Mouse (Mus musculus) gastrocnemius, postnatal 10 days (tissue): Measurements from ENCODE around the gene Slc4a1. TPM values are rescaled to one million over a fixed set of nuclear protein-coding genes. Genes with fewer than 3 reads are reported as not detected.
"Not testable (repeated sequence)": the region's sequence is repeated elsewhere in the genome, so short reads cannot be mapped to it uniquely, and the experiment has no call there.

Source experiments
- DNase-seq: peaks from one replicate; pipeline ENCODE4 v3.0.0; 2021; ENCODE audit warnings: mixed read lengths
- long read RNA-seq, 2 experiments: library from polyadenylated mRNA; stranded (forward); transcript quantifications; one replicate each; pipeline ENCODE4 v2.0.0; 2021
- total RNA-seq, 2 experiments: library from RNA; stranded (reverse); gene quantifications; 2 replicates each; pipeline ENCODE4 v1.2.3; 2021

The Slc4a1 gene
- total RNA-seq = 10 to 100 TPM in 1 of 2 experiments, 1 to 10 TPM in 1; 2.1 to 10.7 TPM
- long read RNA-seq, experiment 1 = 0 reads
- long read RNA-seq, experiment 2 = 0 reads

- DNase-seq = not testable (repeated sequence)
These were observed at the start of gene Slc4a1 for GRCm38 (mm10) chr11:102366103-102366502. TSS of gene Slc4a1 (minus strand) at chr11:102366203.

GRCm38 (mm10) chr11:102415034-102415802 lies 49.2 kb upstream of the Slc4a1 start:
- no peak for DNase-seq

- DNase-seq = no peak
These were observed 47.1 kb upstream of the Slc4a1 start for GRCm38 (mm10) chr11:102413059-102413458.

GRCm38 (mm10) chr11:102411704-102412103 lies 45.7 kb upstream of the Slc4a1 start:
- peak; percentile 95 for DNase-seq

GRCm38 (mm10) chr11:102411061-102411460 lies 45.1 kb upstream of the Slc4a1 start:
- DNase-seq = no peak

- not testable (repeated sequence) for DNase-seq
These were observed 44.3 kb upstream of the Slc4a1 start for GRCm38 (mm10) chr11:102410345-102410744.

- no peak for DNase-seq
These were observed 43.9 kb upstream of the Slc4a1 start for GRCm38 (mm10) chr11:102409795-102410330.

GRCm38 (mm10) chr11:102408888-102409794 lies 43.1 kb upstream of the Slc4a1 start:
- no peak for DNase-seq

- peak; percentile 93 for DNase-seq
These were observed 42.4 kb upstream of the Slc4a1 start for GRCm38 (mm10) chr11:102408344-102408876.

GRCm38 (mm10) chr11:102407834-102408215 lies 41.8 kb upstream of the Slc4a1 start, which contains the start of gene Slc25a39:
TSS of gene Slc25a39 (minus strand) at chr11:102407946.
- no peak for DNase-seq

GRCm38 (mm10) chr11:102406900-102407833 lies 41.2 kb upstream of the Slc4a1 start:
- DNase-seq = peak; percentile 98

- no peak for DNase-seq
These were observed 40.4 kb upstream of the Slc4a1 start for GRCm38 (mm10) chr11:102406401-102406800.

- no peak for DNase-seq
These were observed 39.7 kb upstream of the Slc4a1 start for GRCm38 (mm10) chr11:102405544-102406285.

GRCm38 (mm10) chr11:102404161-102405010 lies 38.4 kb upstream of the Slc4a1 start:
- DNase-seq = no peak

- no peak for DNase-seq
These were observed 37.7 kb upstream of the Slc4a1 start for GRCm38 (mm10) chr11:102403657-102404056.

GRCm38 (mm10) chr11:102401898-102402500 lies 36.0 kb upstream of the Slc4a1 start:
- DNase-seq = no peak

GRCm38 (mm10) chr11:102400513-102401084 lies 34.6 kb upstream of the Slc4a1 start:
- no peak for DNase-seq

- DNase-seq = peak; percentile 42
These were observed 33.6 kb upstream of the Slc4a1 start for GRCm38 (mm10) chr11:102399610-102400072.
